Mouse (Mus musculus) neural tube, embryonic 15.5 days (tissue): Measurements from ENCODE around the gene Gpbp1. TPM values are rescaled to one million over a fixed set of nuclear protein-coding genes. Genes with fewer than 3 reads are reported as not detected.

Experiments used
- ATAC-seq: fragments of 200-750 bp; cut with Nextera tagmentation; 2 replicates; pipeline ENCODE4 v1.8.0; 2017; ENCODE audit warnings: mild to moderate bottlenecking, moderate TSS enrichment, moderate library complexity; ENCODE audit not compliant: low FRiP score
- H3K27ac ChIP-seq: fragments of 300-500 bp; sonication (generic); replicated peaks from 2 replicates; pipeline ENCODE4 v1.5.1; 2015; ENCODE audit warnings: mild to moderate bottlenecking, inconsistent platforms
- H3K27me3 ChIP-seq: fragments of 300-500 bp; sonication (generic); replicated peaks from 2 replicates; pipeline ENCODE4 v1.6.1; 2015; ENCODE audit warnings: inconsistent platforms
- H3K36me3 ChIP-seq: fragments of 300-500 bp; sonication (generic); 2 replicates; pipeline ENCODE4 v1.6.1; 2015; ENCODE audit warnings: inconsistent platforms
- H3K4me1 ChIP-seq: fragments of 300-500 bp; sonication (generic); 2 replicates; pipeline ENCODE4 v1.6.1; 2015; ENCODE audit warnings: inconsistent platforms
- H3K4me2 ChIP-seq: fragments of 300-500 bp; sonication (generic); 2 replicates; pipeline ENCODE4 v1.6.1; 2015; ENCODE audit warnings: inconsistent platforms, mild to moderate bottlenecking, moderate library complexity
- H3K4me3 ChIP-seq: fragments of 300-500 bp; sonication (generic); replicated peaks from 2 replicates; pipeline ENCODE4 v1.5.1; 2015; ENCODE audit warnings: mild to moderate bottlenecking, inconsistent platforms
- H3K9ac ChIP-seq: fragments of 300-500 bp; sonication (generic); replicated peaks from 2 replicates; pipeline ENCODE4 v1.6.1; 2015; ENCODE audit warnings: mild to moderate bottlenecking, inconsistent platforms
- H3K9me3 ChIP-seq: fragments of 300-500 bp; sonication (generic); replicated peaks from 2 replicates; pipeline ENCODE4 v1.6.1; 2016; ENCODE audit warnings: inconsistent platforms
- WGBS: fragments of 180-500 bp; shearing (Covaris S2); methylation state at CpG from one replicate; pipeline ENCODE4 v1.1.7; 2015; ENCODE audit warnings: mixed read lengths; 5-methylcytosine and 5-hydroxymethylcytosine counted together
- polyA plus RNA-seq: library from polyadenylated mRNA; unstranded; fragments of >200 nt; fragmentation: Nextera tagmentation; extraction: Ambion mirVana; gene quantifications from 2 replicates; pipeline ENCODE4 v1.2.1, GENCODE M21; 2015

Gene Gpbp1
- polyA plus RNA-seq, 1 experiment from 2014 or later, result 80.8 TPM

DNA sequence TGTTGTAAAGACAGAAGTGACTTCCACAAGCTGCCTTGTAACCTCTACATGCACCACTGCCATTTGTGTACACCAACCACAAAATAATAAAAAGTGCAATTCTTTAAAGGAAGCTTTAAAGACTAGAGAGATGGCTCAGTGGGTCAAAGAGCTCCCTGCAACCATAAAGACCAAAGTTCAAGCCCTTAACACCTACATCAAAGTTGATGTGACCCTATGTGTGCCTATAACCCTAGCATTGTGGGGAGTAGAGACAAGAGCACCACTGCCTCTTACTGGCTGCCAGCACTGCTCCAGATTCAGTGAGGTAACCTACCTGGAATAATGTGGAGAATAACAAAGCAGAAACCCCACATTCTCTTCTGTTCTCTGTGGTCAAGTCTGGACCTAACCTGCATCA is 45.6 kb downstream of the Gpbp1 start:
- H3K36me3 ChIP-seq, result peaks cover 10% of the 10 kb centered on the region
- no peak overlapping the region for H3K9ac ChIP-seq
- ATAC-seq, result no peak
- no peak overlapping the region for H3K4me2 ChIP-seq
- H3K27ac ChIP-seq, result no peak overlapping the region
- H3K9me3 ChIP-seq, result no peaks in the 10 kb centered on the region
- no peaks in the 10 kb centered on the region for H3K4me1 ChIP-seq
- H3K4me3 ChIP-seq, result no peak overlapping the region
- no peaks in the 10 kb centered on the region for H3K27me3 ChIP-seq

DNA sequence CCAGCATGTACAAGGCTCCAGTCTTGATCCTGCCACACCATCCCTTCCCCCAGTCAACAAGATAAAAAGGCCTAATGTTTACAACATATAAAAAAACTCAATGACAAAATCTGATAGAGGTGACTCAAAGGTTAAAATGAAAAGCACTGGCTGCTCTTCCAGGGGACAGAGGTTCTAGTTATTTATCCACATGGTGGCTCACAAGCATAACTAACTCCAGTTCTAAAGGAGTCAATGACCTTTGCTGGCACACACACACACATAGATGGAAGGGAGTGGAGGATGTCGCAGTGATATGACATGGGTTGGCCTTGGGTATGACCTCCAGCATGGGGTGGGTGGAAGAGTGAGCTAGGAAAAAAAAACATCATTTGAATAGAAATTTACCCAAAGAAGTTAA is 58.7 kb downstream of the Gpbp1 start:
- WGBS, result 77% methylated on average over 1 of the region's 1 CpGs
- Histone ChIP-seq H3K4me2 (no peak overlapping the region), H3K36me3 (peaks cover 14% of the 10 kb centered on the region), H3K4me1 (no peaks in the 10 kb centered on the region), H3K27me3 (no peaks in the 10 kb centered on the region), H3K9ac (no peak overlapping the region), H3K27ac (no peak overlapping the region), H3K4me3 (no peak overlapping the region), H3K9me3 (no peaks in the 10 kb centered on the region)
- no peak for ATAC-seq

GRCm38 (mm10) chr13:111421330-111421729 is 68.6 kb downstream of the Gpbp1 start:
- Histone ChIP-seq H3K9ac (no peak overlapping the region), H3K27ac (no peak overlapping the region), H3K9me3 (no peaks in the 10 kb centered on the region), H3K4me3 (no peak overlapping the region), H3K27me3 (no peaks in the 10 kb centered on the region), H3K4me1 (no peaks in the 10 kb centered on the region), H3K36me3 (peaks cover 8% of the 10 kb centered on the region), H3K4me2 (no peak overlapping the region)
- ATAC-seq, result no peak

DNA sequence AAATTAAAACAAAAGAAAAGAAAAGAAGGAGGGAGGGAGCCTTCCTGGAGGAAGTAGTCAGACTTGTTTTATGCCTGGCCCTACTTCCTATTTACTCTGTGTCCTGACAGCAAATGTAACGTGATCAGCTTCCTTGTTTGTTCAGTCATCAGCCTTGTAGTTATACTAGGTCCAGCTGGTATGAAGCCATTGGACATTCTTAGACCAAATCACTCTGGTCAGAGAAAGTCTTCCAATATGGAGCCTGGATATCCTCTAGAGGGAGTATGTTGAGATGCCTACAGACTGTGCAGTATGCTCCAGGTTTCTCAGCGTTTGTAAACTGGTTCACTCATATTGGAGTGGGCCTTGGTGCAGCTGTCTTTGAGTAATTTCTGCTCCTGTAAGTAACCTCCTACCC is 71.8 kb downstream of the Gpbp1 start:
- Histone ChIP-seq H3K4me1 (no peaks in the 10 kb centered on the region), H3K4me2 (no peak overlapping the region), H3K9ac (no peak overlapping the region), H3K9me3 (no peaks in the 10 kb centered on the region), H3K27me3 (no peaks in the 10 kb centered on the region), H3K4me3 (no peak overlapping the region), H3K27ac (no peak overlapping the region), H3K36me3 (no peaks in the 10 kb centered on the region)
- 74% methylated on average over 2 of the region's 2 CpGs for WGBS
- no peak for ATAC-seq

- H3K27me3 ChIP-seq, result no peaks in the 10 kb centered on the region
- no peak overlapping the region for H3K4me3 ChIP-seq
- no peaks in the 10 kb centered on the region for H3K36me3 ChIP-seq
- ATAC-seq, result no peak
- H3K4me1 ChIP-seq, result peaks cover 2% of the 10 kb centered on the region
- no peak overlapping the region for H3K27ac ChIP-seq
- no peak overlapping the region for H3K9ac ChIP-seq
- H3K4me2 ChIP-seq, result no peak overlapping the region
- WGBS, result 40% methylated on average over 4 of the region's 4 CpGs
- H3K9me3 ChIP-seq, result no peaks in the 10 kb centered on the region
These were observed 76.8 kb downstream of the Gpbp1 start for GRCm38 (mm10) chr13:111413156-111413555.

DNA sequence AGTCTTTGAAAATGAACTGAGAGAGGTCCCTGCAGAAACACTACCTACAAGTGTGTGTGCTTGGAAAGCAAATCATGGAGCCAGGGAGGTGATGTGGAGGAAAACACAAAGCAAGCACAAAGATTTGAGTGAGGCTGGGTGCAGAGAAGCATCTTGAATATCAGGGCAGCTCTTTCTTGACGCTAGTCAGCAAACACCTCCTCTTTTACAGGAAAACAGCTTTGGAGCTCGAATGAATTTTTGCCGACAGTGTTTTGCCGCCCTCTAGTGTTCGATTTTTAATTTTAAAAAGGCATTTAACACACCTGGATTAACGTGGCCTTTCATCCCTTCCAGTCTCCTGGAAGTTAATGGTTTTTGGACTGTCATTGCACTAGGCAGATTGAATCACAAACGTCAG is 79.1 kb downstream of the Gpbp1 start:
- Histone ChIP-seq H3K36me3 (no peaks in the 10 kb centered on the region), H3K4me2 (no peak overlapping the region), H3K9me3 (no peaks in the 10 kb centered on the region), H3K4me1 (peaks cover 2% of the 10 kb centered on the region), H3K4me3 (no peak overlapping the region), H3K27ac (no peak overlapping the region), H3K9ac (no peak overlapping the region), H3K27me3 (no peaks in the 10 kb centered on the region)
- WGBS, result 4% methylated on average over 7 of the region's 7 CpGs
- ATAC-seq, result 0 out of 2 replicates have a peak, but pooled peaks have one; percentile 28

DNA sequence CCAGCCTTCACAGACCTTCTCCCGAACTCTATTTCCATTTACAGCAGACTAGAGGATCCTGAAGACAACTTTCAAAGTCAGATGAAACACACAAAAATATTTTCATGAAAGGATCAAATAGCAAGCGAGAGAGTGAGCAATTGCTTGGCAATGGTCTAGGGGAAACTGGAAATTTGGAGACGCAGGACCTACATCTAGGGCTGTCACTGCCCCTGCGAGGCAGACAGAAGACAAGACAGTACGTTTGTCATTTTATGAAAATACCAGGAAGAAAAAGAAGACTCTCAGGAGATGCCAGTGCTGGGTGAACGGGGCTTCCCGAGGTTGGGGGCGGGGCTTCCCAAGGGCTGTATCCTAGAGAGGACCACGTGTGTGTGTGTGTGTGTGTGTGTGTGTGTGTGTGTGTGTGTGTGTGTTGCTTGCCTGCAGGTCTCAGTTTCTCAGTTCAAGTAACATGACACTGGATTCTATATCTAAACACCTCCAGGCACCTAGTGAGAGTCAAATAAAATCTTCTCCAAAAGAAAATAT is 83.0 kb downstream of the Gpbp1 start:
- Histone ChIP-seq H3K9ac (no peak overlapping the region), H3K27ac (no peak overlapping the region), H3K27me3 (no peaks in the 10 kb centered on the region), H3K4me2 (no peak overlapping the region), H3K4me1 (peaks cover 2% of the 10 kb centered on the region), H3K36me3 (no peaks in the 10 kb centered on the region), H3K4me3 (no peak overlapping the region), H3K9me3 (no peaks in the 10 kb centered on the region)
- ATAC-seq, result no peak
- WGBS, result 68% methylated on average over 9 of the region's 9 CpGs

GRCm38 (mm10) chr13:111405956-111406355 is 84.0 kb downstream of the Gpbp1 start:
- 95% methylated on average over 3 of the region's 3 CpGs for WGBS
- ATAC-seq, result no peak
- no peaks in the 10 kb centered on the region for H3K9me3 ChIP-seq
- H3K27me3 ChIP-seq, result no peaks in the 10 kb centered on the region
- H3K27ac ChIP-seq, result no peak overlapping the region
- H3K4me2 ChIP-seq, result no peak overlapping the region
- H3K4me3 ChIP-seq, result no peak overlapping the region
- peaks cover 2% of the 10 kb centered on the region for H3K4me1 ChIP-seq
- H3K9ac ChIP-seq, result no peak overlapping the region
- no peaks in the 10 kb centered on the region for H3K36me3 ChIP-seq

DNA sequence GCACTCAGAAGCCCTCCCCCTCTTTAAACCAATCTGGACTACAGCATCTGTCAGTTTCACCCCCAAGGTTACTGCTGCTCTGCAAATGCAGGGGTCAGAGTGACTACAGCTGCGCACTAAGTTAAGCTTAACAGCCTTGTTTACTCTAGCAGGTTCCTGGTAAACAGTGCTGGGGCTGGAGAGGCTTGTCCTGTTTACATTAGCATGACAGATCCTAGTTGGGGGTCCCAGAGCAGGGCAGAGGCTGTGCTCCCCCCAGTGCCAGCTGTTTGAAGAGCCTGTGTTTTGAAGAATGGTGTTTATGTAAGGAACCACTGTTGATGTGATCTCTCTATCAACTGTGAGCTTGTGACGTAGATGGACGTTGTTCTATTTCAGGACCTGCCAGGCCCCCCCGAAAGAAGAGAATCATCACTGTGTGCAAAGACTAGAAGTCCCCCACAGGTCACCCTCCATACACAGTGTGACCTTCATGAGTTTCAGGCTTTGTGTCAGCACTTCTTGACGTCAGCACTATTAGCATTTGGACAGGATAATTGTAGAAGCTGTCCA is 92.2 kb downstream of the Gpbp1 start:
- H3K9me3 ChIP-seq, result no peaks in the 10 kb centered on the region
- H3K4me3 ChIP-seq, result no peak overlapping the region
- H3K27ac ChIP-seq, result no peak overlapping the region
- no peak for ATAC-seq
- H3K36me3 ChIP-seq, result no peaks in the 10 kb centered on the region
- H3K4me2 ChIP-seq, result no peak overlapping the region
- no peaks in the 10 kb centered on the region for H3K27me3 ChIP-seq
- WGBS, result 43% methylated on average over 5 of the region's 5 CpGs
- H3K4me1 ChIP-seq, result no peaks in the 10 kb centered on the region
- no peak overlapping the region for H3K9ac ChIP-seq

DNA sequence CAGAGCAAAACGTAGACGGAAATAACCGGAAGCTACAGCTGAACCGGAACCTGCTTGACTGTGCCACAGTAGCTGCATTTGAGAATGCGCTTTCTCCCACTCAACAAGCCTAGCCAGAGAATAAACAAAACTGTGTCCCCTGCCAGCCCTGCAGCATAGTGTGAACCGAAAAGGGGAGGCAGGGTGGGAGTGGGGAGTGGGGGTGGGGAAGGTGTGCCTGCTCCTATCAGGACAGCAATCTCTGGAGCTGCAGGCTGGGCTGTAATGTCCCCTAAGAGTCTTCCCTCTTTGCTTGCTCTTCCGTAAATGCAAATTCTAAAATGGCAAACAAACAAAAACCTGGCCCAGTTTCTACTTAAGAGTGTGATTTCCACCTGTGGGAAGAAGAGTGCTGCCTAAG is 92.8 kb downstream of the Gpbp1 start:
- H3K9ac ChIP-seq, result no peak overlapping the region
- WGBS, result 59% methylated on average over 7 of the region's 7 CpGs
- ATAC-seq, result no peak
- H3K27ac ChIP-seq, result no peak overlapping the region
- no peaks in the 10 kb centered on the region for H3K4me1 ChIP-seq
- H3K9me3 ChIP-seq, result no peaks in the 10 kb centered on the region
- H3K36me3 ChIP-seq, result no peaks in the 10 kb centered on the region
- no peak overlapping the region for H3K4me2 ChIP-seq
- H3K27me3 ChIP-seq, result no peaks in the 10 kb centered on the region
- no peak overlapping the region for H3K4me3 ChIP-seq

DNA sequence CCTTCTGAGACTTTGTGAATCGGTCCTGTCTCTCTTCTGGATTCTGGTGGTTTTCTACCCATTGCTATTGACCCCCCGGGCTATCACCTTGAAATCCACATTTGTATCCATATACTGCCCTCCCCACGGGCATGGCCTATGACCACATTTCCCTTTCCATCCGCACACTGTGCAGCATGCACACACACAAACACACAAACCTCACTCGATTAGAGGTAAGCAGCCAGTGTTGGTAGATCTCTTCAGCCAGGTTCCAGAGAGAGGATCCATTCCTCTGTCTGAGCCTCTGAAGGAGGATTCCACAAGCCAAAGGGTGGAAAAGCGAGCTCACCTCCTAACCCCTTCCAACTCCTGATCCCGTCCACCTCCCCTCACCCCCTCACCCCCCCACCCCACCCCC is 94.4 kb downstream of the Gpbp1 start:
- no peaks in the 10 kb centered on the region for H3K27me3 ChIP-seq
- no peak overlapping the region for H3K9ac ChIP-seq
- WGBS, result 92% methylated on average over 7 of the region's 7 CpGs
- H3K4me1 ChIP-seq, result no peaks in the 10 kb centered on the region
- H3K36me3 ChIP-seq, result no peaks in the 10 kb centered on the region
- H3K4me3 ChIP-seq, result no peak overlapping the region
- ATAC-seq, result no peak
- no peak overlapping the region for H3K27ac ChIP-seq
- H3K9me3 ChIP-seq, result no peaks in the 10 kb centered on the region
- H3K4me2 ChIP-seq, result no peak overlapping the region

DNA sequence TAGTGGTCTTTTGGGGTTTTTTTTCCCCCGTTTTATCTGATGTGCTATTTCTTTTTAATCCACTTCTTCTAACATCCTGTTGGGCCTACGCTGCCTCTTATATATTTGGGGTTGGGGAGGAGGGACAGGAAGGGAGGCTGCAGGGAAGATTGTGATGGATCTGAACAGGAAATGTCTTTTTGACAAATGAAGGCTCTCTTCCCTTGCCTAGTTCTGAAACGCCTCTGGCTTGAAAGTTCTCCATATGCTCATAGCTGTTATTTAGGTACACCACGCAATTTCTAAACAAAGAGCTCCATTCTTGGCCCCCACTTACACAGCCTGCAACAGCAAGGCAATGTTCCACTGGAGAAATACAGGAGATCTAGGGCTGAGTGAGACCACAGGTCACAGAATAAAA is 95.0 kb downstream of the Gpbp1 start:
- no peaks in the 10 kb centered on the region for H3K9me3 ChIP-seq
- no peaks in the 10 kb centered on the region for H3K36me3 ChIP-seq
- H3K4me1 ChIP-seq, result no peaks in the 10 kb centered on the region
- H3K27ac ChIP-seq, result no peak overlapping the region
- no peak overlapping the region for H3K4me2 ChIP-seq
- H3K9ac ChIP-seq, result no peak overlapping the region
- H3K27me3 ChIP-seq, result no peaks in the 10 kb centered on the region
- no peak for ATAC-seq
- 71% methylated on average over 4 of the region's 4 CpGs for WGBS
- H3K4me3 ChIP-seq, result no peak overlapping the region

GRCm38 (mm10) chr13:111394341-111394740 is 95.6 kb downstream of the Gpbp1 start:
- no peaks in the 10 kb centered on the region for H3K9me3 ChIP-seq

More at GRCm38 (mm10) chr13:111394341-111394740, 95.6 kb downstream of the Gpbp1 start:
- no peak for ATAC-seq
- H3K27ac ChIP-seq, result no peak overlapping the region
- no peak overlapping the region for H3K4me3 ChIP-seq
- no peaks in the 10 kb centered on the region for H3K4me1 ChIP-seq
- WGBS, result 92% methylated on average over 8 of the region's 8 CpGs
- no peak overlapping the region for H3K4me2 ChIP-seq
- H3K9ac ChIP-seq, result no peak overlapping the region
- no peaks in the 10 kb centered on the region for H3K36me3 ChIP-seq
- H3K27me3 ChIP-seq, result no peaks in the 10 kb centered on the region
